Mouse (Mus musculus) heart, embryonic 16.5 days (tissue): Measurements from ENCODE around the gene Arhgef6. TPM values are rescaled to one million over a fixed set of nuclear protein-coding genes. Genes with fewer than 3 reads are reported as not detected.

ENCODE experiments used
- ATAC-seq: fragments of 200-750 bp; cut with Nextera tagmentation; replicated peaks from 2 replicates; pipeline ENCODE4 v1.8.0; 2017; ENCODE audit warnings: moderate number of reproducible peaks; ENCODE audit not compliant: insufficient read depth, low FRiP score; ENCODE audit errors: extremely low read depth
- H3K27ac ChIP-seq: fragments of 300-500 bp; sonication (generic); 2 replicates; pipeline ENCODE4 v1.5.1; 2014; ENCODE audit warnings: mild to moderate bottlenecking, low read length, control low read depth, moderate library complexity
- H3K27me3 ChIP-seq: fragments of 300-500 bp; sonication (generic); 2 replicates; pipeline ENCODE4 v1.6.1; 2014; ENCODE audit warnings: low read length, mixed read lengths; ENCODE audit not compliant: control insufficient read depth, insufficient read depth
- H3K36me3 ChIP-seq: fragments of 300-500 bp; sonication (generic); 2 replicates; pipeline ENCODE4 v1.6.1; 2014; ENCODE audit not compliant: control insufficient read depth, insufficient read depth
- H3K4me1 ChIP-seq: fragments of 300-500 bp; sonication (generic); 2 replicates; pipeline ENCODE4 v1.6.1; 2014; ENCODE audit warnings: low read length, mixed read lengths; ENCODE audit not compliant: control insufficient read depth, insufficient read depth
- H3K4me2 ChIP-seq: fragments of 300-500 bp; sonication (generic); 2 replicates; pipeline ENCODE4 v1.6.1; 2014; ENCODE audit warnings: low read depth, mild to moderate bottlenecking, control low read depth, low read length
- H3K4me3 ChIP-seq: fragments of 300-500 bp; sonication (generic); 2 replicates; pipeline ENCODE4 v1.5.1; 2014; ENCODE audit warnings: mild to moderate bottlenecking, control low read depth, low read length
- H3K9ac ChIP-seq: fragments of 300-500 bp; sonication (generic); 2 replicates; pipeline ENCODE4 v1.6.1; 2014; ENCODE audit warnings: low read length, control low read depth
- H3K9me3 ChIP-seq: fragments of 300-500 bp; sonication (generic); replicated peaks from 2 replicates; pipeline ENCODE4 v1.6.1; 2016; ENCODE audit warnings: low read length; ENCODE audit not compliant: control insufficient read depth
- WGBS: fragments of 180-500 bp; shearing (Covaris S2); extraction: QIAGEN DNeasy Blood & Tissue Kit; methylation state at CpG from one replicate; pipeline ENCODE4 v1.1.7; 2014; 5-methylcytosine and 5-hydroxymethylcytosine counted together
- polyA plus RNA-seq: library from polyadenylated mRNA; unstranded; fragments of >200 nt; fragmentation: Nextera tagmentation; extraction: Ambion mirVana; gene quantifications from 2 replicates; pipeline ENCODE4 v1.2.1, GENCODE M21; 2015

Arhgef6 gene
- polyA plus RNA-seq, 1 experiment from 2014 or later, result 44.2 TPM

- 78% methylated on average over 4 of the region's 4 CpGs for WGBS
- H3K36me3 ChIP-seq, result no peaks in the 10 kb centered on the region
- ATAC-seq, result no peak
- H3K27me3 ChIP-seq, result no peaks in the 10 kb centered on the region
- H3K9ac ChIP-seq, result no peak overlapping the region
- no peaks in the 10 kb centered on the region for H3K4me1 ChIP-seq
- H3K4me2 ChIP-seq, result no peak overlapping the region
- no peaks in the 10 kb centered on the region for H3K9me3 ChIP-seq
- H3K27ac ChIP-seq, result no peak overlapping the region
- no peak overlapping the region for H3K4me3 ChIP-seq
Measured at GRCm38 (mm10) chrX:57263515-57263914, 75.0 kb downstream of the Arhgef6 start.

DNA sequence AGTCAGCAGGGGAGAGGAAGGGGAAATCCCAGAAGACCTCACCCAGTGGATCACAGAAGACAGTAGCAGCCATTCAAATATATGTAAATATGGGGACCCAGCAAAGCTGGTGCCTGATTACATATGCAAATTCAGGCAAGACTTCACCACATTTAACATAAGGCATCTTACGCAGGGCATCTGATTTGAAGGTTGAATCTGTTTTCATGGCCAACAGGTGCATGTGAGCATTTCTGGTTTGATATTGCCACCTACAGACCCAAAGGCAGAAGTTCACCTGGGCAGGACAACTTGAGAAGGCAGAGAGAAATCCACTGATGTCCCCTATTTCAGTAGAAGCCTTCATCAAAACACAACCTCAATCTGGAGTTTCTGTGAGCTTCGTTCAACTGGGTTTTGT, 77.8 kb downstream of the Arhgef6 start:
- H3K36me3 ChIP-seq, result no peaks in the 10 kb centered on the region
- H3K9me3 ChIP-seq, result no peaks in the 10 kb centered on the region
- no peaks in the 10 kb centered on the region for H3K27me3 ChIP-seq
- H3K4me3 ChIP-seq, result no peak overlapping the region
- no peak overlapping the region for H3K9ac ChIP-seq
- no peak overlapping the region for H3K27ac ChIP-seq
- WGBS, result 59% methylated on average over 2 of the region's 2 CpGs
- no peak for ATAC-seq
- H3K4me1 ChIP-seq, result no peaks in the 10 kb centered on the region
- H3K4me2 ChIP-seq, result no peak overlapping the region

- Histone ChIP-seq H3K4me3 (no peak overlapping the region), H3K36me3 (no peaks in the 10 kb centered on the region), H3K9me3 (no peaks in the 10 kb centered on the region), H3K9ac (no peak overlapping the region), H3K4me1 (no peaks in the 10 kb centered on the region), H3K4me2 (no peak overlapping the region), H3K27me3 (no peaks in the 10 kb centered on the region), H3K27ac (no peak overlapping the region)
- 48% methylated on average over 7 of the region's 7 CpGs for WGBS
- ATAC-seq, result no peak
Measured at GRCm38 (mm10) chrX:57253329-57254055, 85.0 kb downstream of the Arhgef6 start.

- Histone ChIP-seq H3K9me3 (peaks cover 2% of the 10 kb centered on the region; the same call in 1 of the 2 replicates), H3K4me1 (no peaks in the 10 kb centered on the region), H3K36me3 (peaks cover 9% of the 10 kb centered on the region), H3K4me2 (no peak overlapping the region), H3K27me3 (no peaks in the 10 kb centered on the region), H3K4me3 (no peak overlapping the region), H3K27ac (no peak overlapping the region), H3K9ac (no peak overlapping the region)
- WGBS, result 65% methylated on average over 3 of the region's 3 CpGs
- no peak for ATAC-seq
Measured at GRCm38 (mm10) chrX:57238572-57238971, 100.0 kb downstream of the Arhgef6 start.

DNA sequence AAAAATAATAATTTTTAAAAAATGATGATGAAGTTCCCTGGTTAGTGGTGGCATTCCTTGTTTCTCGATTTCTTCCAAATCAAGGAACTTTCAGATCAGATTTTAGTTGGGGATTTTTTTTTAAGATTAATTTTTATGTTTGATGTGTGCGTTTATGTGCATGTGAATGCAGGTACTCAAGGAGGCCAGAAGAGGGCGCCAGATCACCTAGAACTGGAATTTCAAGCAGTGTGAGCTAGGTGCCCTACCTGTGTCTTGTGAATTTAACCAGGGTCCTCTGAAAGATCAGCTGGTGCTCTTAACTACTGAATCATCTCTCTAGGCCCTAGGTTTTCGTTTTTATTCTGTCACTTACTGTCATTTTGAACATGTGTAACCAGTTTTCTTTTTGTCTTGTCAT, 102.5 kb downstream of the Arhgef6 start:
- Histone ChIP-seq H3K4me1 (no peaks in the 10 kb centered on the region), H3K27ac (no peak overlapping the region), H3K4me3 (no peak overlapping the region), H3K9me3 (peaks cover 2% of the 10 kb centered on the region; the same call in 1 of the 2 replicates), H3K9ac (no peak overlapping the region), H3K4me2 (no peak overlapping the region), H3K27me3 (no peaks in the 10 kb centered on the region), H3K36me3 (peaks cover 9% of the 10 kb centered on the region)
- ATAC-seq, result no peak
- WGBS, result 62% methylated on average over 4 of the region's 4 CpGs

DNA sequence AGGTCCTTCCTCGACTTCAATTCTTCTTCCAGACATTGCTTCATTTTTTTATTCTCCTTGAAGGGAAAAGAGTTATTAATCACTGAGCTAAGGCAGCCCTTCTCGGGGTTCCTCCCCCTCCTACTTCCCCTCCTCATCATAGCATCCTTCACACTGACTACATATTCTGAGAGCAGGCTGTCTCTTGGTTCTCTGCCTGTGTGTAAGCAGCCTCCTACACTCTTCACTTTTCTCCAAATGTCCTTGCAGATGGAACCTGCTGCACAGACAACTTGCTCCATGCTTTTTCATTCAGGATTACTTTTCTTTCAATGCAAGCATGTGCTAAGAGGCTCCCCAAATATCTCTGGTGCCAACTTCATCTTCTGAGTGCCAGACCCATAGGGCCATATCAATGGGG, 104.9 kb downstream of the Arhgef6 start:
- Histone ChIP-seq H3K9me3 (peaks cover 2% of the 10 kb centered on the region; the same call in 1 of the 2 replicates), H3K27me3 (no peaks in the 10 kb centered on the region), H3K4me1 (no peaks in the 10 kb centered on the region), H3K9ac (no peak overlapping the region), H3K4me3 (no peak overlapping the region), H3K27ac (no peak overlapping the region), H3K4me2 (no peak overlapping the region), H3K36me3 (peaks cover 6% of the 10 kb centered on the region)
- ATAC-seq, result no peak
- WGBS, result 59% methylated on average over 2 of the region's 2 CpGs

GRCm38 (mm10) chrX:57228178-57228577, 110.4 kb downstream of the Arhgef6 start:
- Histone ChIP-seq H3K27ac (no peak overlapping the region), H3K36me3 (no peaks in the 10 kb centered on the region), H3K27me3 (no peaks in the 10 kb centered on the region), H3K9ac (no peak overlapping the region), H3K4me3 (no peak overlapping the region), H3K4me2 (no peak overlapping the region), H3K4me1 (no peaks in the 10 kb centered on the region), H3K9me3 (no peaks in the 10 kb centered on the region)
- no peak for ATAC-seq
- WGBS, result 50% methylated on average over 2 of the region's 2 CpGs

DNA sequence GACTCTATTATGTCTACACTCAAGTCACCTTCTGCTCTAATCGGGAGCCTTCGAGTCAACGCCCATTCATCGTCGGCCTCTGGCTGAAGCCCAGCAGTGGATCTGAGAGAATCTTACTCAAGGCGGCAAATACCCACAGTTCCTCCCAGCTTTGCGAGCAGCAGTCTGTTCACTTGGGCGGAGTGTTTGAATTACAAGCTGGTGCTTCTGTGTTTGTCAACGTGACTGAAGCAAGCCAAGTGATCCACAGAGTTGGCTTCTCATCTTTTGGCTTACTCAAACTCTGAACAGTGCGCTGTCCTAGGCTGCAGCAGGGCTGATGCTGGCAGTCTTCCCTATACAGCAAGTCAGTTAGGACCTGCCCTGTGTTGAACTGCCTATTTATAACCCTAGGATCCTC, 115.2 kb downstream of the Arhgef6 start:
- no peak overlapping the region for H3K27ac ChIP-seq
- H3K9me3 ChIP-seq, result no peaks in the 10 kb centered on the region
- no peak overlapping the region for H3K4me3 ChIP-seq
- ATAC-seq, result no peak
- no peaks in the 10 kb centered on the region for H3K36me3 ChIP-seq
- no peak overlapping the region for H3K9ac ChIP-seq
- no peak overlapping the region for H3K4me2 ChIP-seq
- H3K27me3 ChIP-seq, result no peaks in the 10 kb centered on the region
- H3K4me1 ChIP-seq, result no peaks in the 10 kb centered on the region
- WGBS, result 78% methylated on average over 10 of the region's 10 CpGs

- no peak for ATAC-seq
- no peaks in the 10 kb centered on the region for H3K9me3 ChIP-seq
- H3K4me1 ChIP-seq, result no peaks in the 10 kb centered on the region
- H3K27ac ChIP-seq, result no peak overlapping the region
- no peaks in the 10 kb centered on the region for H3K36me3 ChIP-seq
- H3K27me3 ChIP-seq, result no peaks in the 10 kb centered on the region
- WGBS, result 78% methylated on average over 3 of the region's 3 CpGs
- H3K4me3 ChIP-seq, result no peak overlapping the region
- H3K9ac ChIP-seq, result no peak overlapping the region
- H3K4me2 ChIP-seq, result no peak overlapping the region
Measured at GRCm38 (mm10) chrX:57221881-57222280, 116.6 kb downstream of the Arhgef6 start.
